In the genomic region with DNA sequence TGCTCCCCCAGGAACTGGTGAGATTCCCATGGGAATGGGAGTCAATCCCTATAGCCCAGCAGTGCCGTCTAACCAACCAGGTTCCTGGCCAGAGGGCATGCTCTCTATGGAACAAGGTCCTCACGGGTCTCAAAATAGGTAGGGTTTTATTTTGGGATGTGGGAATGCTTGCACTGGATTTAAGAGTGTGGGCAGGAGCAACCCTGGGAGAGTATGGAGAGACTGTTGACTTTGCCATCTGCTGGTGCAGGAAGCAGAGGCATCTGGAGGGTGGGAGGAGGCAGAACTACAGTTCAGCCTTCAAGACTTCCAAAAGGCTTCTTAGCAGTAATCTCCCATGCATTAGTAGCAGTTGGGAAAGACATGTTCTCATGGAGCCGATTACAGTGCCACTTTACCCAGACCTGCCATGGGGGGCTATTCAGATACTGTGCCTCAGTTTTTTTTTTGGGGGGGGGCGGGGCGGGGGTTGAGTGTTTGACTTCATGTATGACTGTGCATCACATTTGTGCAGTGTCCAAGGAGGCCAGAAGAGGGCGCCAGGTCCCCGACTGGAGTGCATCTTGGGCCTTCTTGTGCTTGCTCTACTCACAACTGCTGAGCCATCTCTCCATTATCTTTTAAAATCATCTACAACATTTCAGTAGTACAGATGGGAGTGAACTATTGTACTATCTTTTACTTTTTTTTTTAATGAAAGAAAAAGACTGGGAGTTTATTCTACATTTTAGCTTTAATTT, we compare ENCODE assay signal across 9 mouse cellular contexts.
A peak's percentile ranks its signal among the peaks of the same experiment; 100 is the strongest.
DNase-seq lines count a peak whose midpoint lies in the region; ATAC-seq and TF ChIP-seq lines count a peak whose summit lies in the region.
"Had no signal": no experiment of that assay in that cellular context is flagged by ENCODE, and none has a peak within 500 bp of the region (broad histone marks: within the 10 kb centered on the region; RNA-seq: fewer than 3 reads in every experiment).

No protein-coding gene starts in this region.

- no peak for ATAC-seq in hindbrain, embryonic 11.5 days (ENCODE audit: low FRiP score)
- ATAC-seq in hindbrain, embryonic 14.5 days (ENCODE audit: low FRiP score): no peak
- no peak for ATAC-seq in activated CD4-positive, CD25-positive, alpha-beta regulatory T cell, adult 4 months

- WGBS in hindbrain, embryonic 11.5 days: 80% methylated on average over 7 of the region's 7 CpGs
- WGBS in hindbrain, embryonic 14.5 days: 82% methylated on average over 7 of the region's 7 CpGs

- TF ChIP-seq CTCF in MEL (IDR thresholded peaks at IDR 0.05 in 2 of 3, conservative IDR thresholded peaks at IDR 0.05 in 1 of 3; ENCODE audit: control insufficient read depth in 1 of 3, insufficient read depth in 1 of 3, low read depth in 2 of 3, low read length in 3 of 3, poor library complexity in 1 of 3, severe bottlenecking in 1 of 3): peak; percentile 55 to 86 (median 63)

- no peaks in the 10 kb centered on the region for H3K79me2 ChIP-seq in MEL (ENCODE audit: control insufficient read depth, insufficient read depth, low read length, poor library complexity)

- no peak overlapping the region for H3K4me2 ChIP-seq in hindbrain, embryonic 11.5 days (replicated peaks; ENCODE audit: low read depth, low read length)
- H3K4me2 ChIP-seq in hindbrain, embryonic 14.5 days (replicated peaks): no peak overlapping the region
- H3K4me2 ChIP-seq: neural tube, embryonic 12.5 days had no signal

- no peak overlapping the region for H3K4me3 ChIP-seq in hindbrain, embryonic 11.5 days (ENCODE audit: low read depth, low read length)
- no peak overlapping the region for H3K4me3 ChIP-seq in hindbrain, embryonic 14.5 days (replicated peaks; ENCODE audit: low read length)
- no peak overlapping the region for H3K4me3 ChIP-seq in MEL (ENCODE audit: control insufficient read depth in 1 of 2, insufficient read depth in 1 of 2, low read depth in 2 of 2, low read length in 2 of 2)
- H3K4me3 ChIP-seq: neural tube, embryonic 12.5 days had no signal

- H3K4me1 ChIP-seq in hindbrain, embryonic 11.5 days (replicated peaks; ENCODE audit: control insufficient read depth, insufficient read depth, low read length): no peaks in the 10 kb centered on the region
- H3K4me1 ChIP-seq in hindbrain, embryonic 14.5 days (replicated peaks; ENCODE audit: control insufficient read depth, insufficient read depth, low read length): no peaks in the 10 kb centered on the region
- H3K4me1 ChIP-seq in MEL (ENCODE audit: control insufficient read depth in 1 of 2, insufficient read depth in 2 of 2, low read length in 2 of 2): no peaks in the 10 kb centered on the region
- H3K4me1 ChIP-seq: neural tube, embryonic 12.5 days had no signal

- TF ChIP-seq EP300 in MEL (IDR thresholded peaks at IDR 0.05; ENCODE audit: low read depth in 1 of 2, low read length in 2 of 2): no peak

- TF ChIP-seq POLR2A in MEL (IDR thresholded peaks at IDR 0.05; ENCODE audit: control insufficient read depth in 1 of 2, insufficient read depth in 1 of 2, low read depth in 1 of 2, low read length in 2 of 2, poor library complexity in 1 of 2): no peak

- no peak overlapping the region for H3K27ac ChIP-seq in hindbrain, embryonic 11.5 days (ENCODE audit: low read depth, low read length)
- no peak overlapping the region for H3K27ac ChIP-seq in hindbrain, embryonic 14.5 days
- H3K27ac ChIP-seq in MEL (ENCODE audit: control insufficient read depth, low read depth, low read length): no peak overlapping the region
- H3K27ac ChIP-seq: neural tube, embryonic 12.5 days had no signal

- no peak overlapping the region for H3K9ac ChIP-seq in hindbrain, embryonic 11.5 days (ENCODE audit: low read depth, low read length)
- H3K9ac ChIP-seq in hindbrain, embryonic 14.5 days: no peak overlapping the region
- no peak overlapping the region for H3K9ac ChIP-seq in MEL (ENCODE audit: control insufficient read depth, low read depth, low read length, poor library complexity, severe bottlenecking)
- H3K9ac ChIP-seq: neural tube, embryonic 12.5 days had no signal

- no peaks in the 10 kb centered on the region for H3K27me3 ChIP-seq in hindbrain, embryonic 11.5 days (ENCODE audit: control insufficient read depth, insufficient read depth, low read length)
- H3K27me3 ChIP-seq in hindbrain, embryonic 14.5 days (ENCODE audit: control insufficient read depth, insufficient read depth, low read length): no peaks in the 10 kb centered on the region
- H3K27me3 ChIP-seq in MEL (ENCODE audit: control insufficient read depth in 1 of 2, insufficient read depth in 2 of 2, low read length in 2 of 2): no peaks in the 10 kb centered on the region
- H3K27me3 ChIP-seq: neural tube, embryonic 12.5 days had no signal

- H3K9me3 ChIP-seq in hindbrain, embryonic 11.5 days (ENCODE audit: control insufficient read depth, low read length): no peaks in the 10 kb centered on the region
- no peaks in the 10 kb centered on the region for H3K9me3 ChIP-seq in hindbrain, embryonic 14.5 days (ENCODE audit: control insufficient read depth, low read length)
- no peaks in the 10 kb centered on the region for H3K9me3 ChIP-seq in MEL (replicated peaks; ENCODE audit: insufficient read depth, low read length)
- H3K9me3 ChIP-seq: neural tube, embryonic 12.5 days had no signal

- H3K36me3 ChIP-seq in hindbrain, embryonic 11.5 days (ENCODE audit: control insufficient read depth, insufficient read depth, low read length): peaks cover 8% of the 10 kb centered on the region; the same call in 1 of the 2 replicates
- H3K36me3 ChIP-seq in hindbrain, embryonic 14.5 days (replicated peaks; ENCODE audit: control insufficient read depth, insufficient read depth): peaks cover 92% of the 10 kb centered on the region
- H3K36me3 ChIP-seq in MEL (ENCODE audit: control insufficient read depth in 1 of 2, insufficient read depth in 2 of 2, low read length in 2 of 2): peaks cover 0 to 2% of the 10 kb centered on the region in 2 experiments; a peak in 1 of 4 replicates

- DNase-seq in hindbrain, embryonic 11.5 days (ENCODE audit: low spot score): peak; percentile 64
- no peak for DNase-seq in hindbrain, embryonic 14.5 days (ENCODE audit: low spot score)
- DNase-seq in B cell, adult 2 months: peak; percentile 70 to 75
- DNase-seq in MEL (ENCODE audit: low read depth, low spot score): peak; percentile 59
- peak; percentile 68 for DNase-seq in kidney, postnatal 14 days
- peak; percentile 56 for DNase-seq in lung, postnatal 36 days
- peak; percentile 52 for DNase-seq in thymus, postnatal 25 days

- TF ChIP-seq RAD21 in MEL (IDR thresholded peaks at IDR 0.05; ENCODE audit: low read depth, low read length): peak; percentile 34

TF ChIP-seq in MEL, 35 proteins besides CTCF, POLR2A, EP300 and RAD21:
- TF ChIP-seq SMC3 (IDR thresholded peaks at IDR 0.05; ENCODE audit: low read depth, low read length) (peak; percentile 56), CHD1 (IDR thresholded peaks at IDR 0.05; ENCODE audit: low read depth, low read length) (no peak)
